Mouse (Mus musculus): ENCODE measurements around the gene Sox1.

GRCm38 (mm10) chr8:12420537-12420936 is 25.4 kb downstream of the Sox1 start:
- TF ChIP-seq CTCF (IDR thresholded peaks at IDR 0.05; ENCODE audit: low read depth, low read length) (no peak), GATA1 (IDR thresholded peaks at IDR 0.05; ENCODE audit: borderline replicate concordance, low read length) (no peak)

All from G1E (cell line).